Mouse (Mus musculus): ENCODE data around the gene Rnf183.

Rnf183 gene

DNA sequence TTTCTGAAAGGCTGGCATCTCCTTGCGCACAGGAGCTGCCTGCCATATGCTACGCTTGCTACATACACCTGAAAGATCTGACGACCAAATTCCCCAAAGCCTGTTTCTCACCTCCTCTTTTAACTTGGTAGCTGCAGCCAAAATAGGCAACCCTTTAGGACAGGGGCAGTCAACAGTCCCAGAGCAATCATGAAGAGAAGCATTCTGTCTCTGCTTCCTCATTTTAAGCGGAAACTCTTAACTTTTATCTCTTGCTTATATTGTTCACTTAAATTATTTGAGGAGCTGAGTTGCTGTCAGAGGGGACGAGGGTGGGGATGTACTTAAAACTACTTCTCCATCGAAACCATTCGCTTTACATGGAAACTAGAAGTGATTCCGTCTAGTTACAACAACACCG, 5.4 kb downstream of the Rnf183 start:
- DNase-seq = no peak

- DNase-seq = no peak
These were observed 6.9 kb downstream of the Rnf183 start for GRCm38 (mm10) chr4:62427978-62428758.

DNA sequence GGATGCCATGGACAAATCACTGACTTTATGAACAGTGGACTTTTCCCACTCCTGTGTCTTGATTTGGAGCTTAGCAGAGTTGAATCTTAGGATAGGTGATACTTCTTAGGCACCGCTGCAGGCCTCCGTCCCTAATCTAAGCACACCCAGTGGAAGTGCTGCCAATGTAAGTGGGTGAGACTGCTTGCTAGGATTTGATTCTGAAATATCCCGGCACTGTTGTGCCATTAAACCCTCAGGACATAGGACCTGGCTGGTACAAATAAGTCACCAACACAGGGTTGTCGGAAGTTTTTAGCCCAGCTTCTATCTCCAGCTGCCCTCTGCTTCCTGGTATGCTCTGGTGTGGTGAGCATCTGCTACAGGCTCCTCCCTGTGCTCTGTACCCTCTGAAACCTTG, 9.2 kb downstream of the Rnf183 start:
- DNase-seq = no peak

- no peak for DNase-seq
These were observed 16.0 kb downstream of the Rnf183 start for GRCm38 (mm10) chr4:62419091-62419490.

GRCm38 (mm10) chr4:62418448-62418847, 16.6 kb downstream of the Rnf183 start:
- no peak for DNase-seq

- DNase-seq = no peak
These were observed 23.4 kb downstream of the Rnf183 start for GRCm38 (mm10) chr4:62411606-62412005.

GRCm38 (mm10) chr4:62410325-62410724, 24.7 kb downstream of the Rnf183 start:
- peak; percentile 62 for DNase-seq

DNA sequence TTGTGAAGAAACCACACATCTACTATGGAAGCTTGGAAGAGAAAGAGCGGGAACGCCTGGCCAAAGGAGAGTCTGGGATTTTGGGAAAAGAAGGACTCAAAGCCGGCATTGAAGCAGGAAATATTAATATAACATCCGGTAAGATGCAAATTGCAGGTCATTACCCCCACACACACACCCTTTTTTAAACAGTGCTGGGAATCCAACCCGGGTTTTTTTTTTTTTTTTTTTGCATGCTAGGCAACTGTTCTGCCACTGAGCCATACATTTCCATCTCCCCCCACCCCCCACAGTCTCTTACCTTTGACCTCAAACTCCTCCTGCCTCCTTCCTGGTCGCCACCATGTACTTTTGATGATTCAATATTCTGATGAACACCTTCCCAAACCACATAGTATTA, 25.4 kb downstream of the Rnf183 start:
- no peak for DNase-seq

- DNase-seq = peak; percentile 100
These were observed 26.3 kb downstream of the Rnf183 start, which contains the start of the genes Cdc26 and Prpf4 for GRCm38 (mm10) chr4:62408601-62409282. TSS of gene Cdc26 (minus strand) at chr4:62408642. TSS of gene Prpf4 (plus strand) at chr4:62408797.

GRCm38 (mm10) chr4:62407730-62408582, 27.1 kb downstream of the Rnf183 start:
- peak; percentile 94 for DNase-seq

DNA sequence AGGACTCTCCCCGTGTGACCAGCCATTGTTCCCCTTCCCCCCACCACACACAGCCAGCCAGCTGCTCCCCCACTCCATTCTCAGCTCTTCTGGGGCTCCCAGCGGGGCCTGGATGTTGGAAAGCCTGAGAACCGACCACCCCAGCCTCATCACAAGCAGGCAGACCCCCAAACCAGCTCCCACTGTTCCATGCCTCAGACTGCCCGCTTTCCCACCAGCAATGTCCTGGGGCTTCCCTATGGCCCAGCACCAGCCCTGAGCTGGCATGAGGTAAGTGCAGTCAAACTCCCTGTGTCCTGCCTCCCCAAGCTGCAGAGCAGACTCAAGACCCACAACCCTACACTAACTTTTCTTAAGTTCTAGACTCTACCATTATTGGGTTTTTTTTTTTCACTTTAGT, 28.9 kb downstream of the Rnf183 start:
- peak; percentile 91 for DNase-seq

GRCm38 (mm10) chr4:62398956-62399355, 36.1 kb downstream of the Rnf183 start:
- peak; percentile 88 for DNase-seq

GRCm38 (mm10) chr4:62397616-62398365, 37.3 kb downstream of the Rnf183 start:
- no peak for DNase-seq

- no peak for DNase-seq
These were observed 39.2 kb downstream of the Rnf183 start for GRCm38 (mm10) chr4:62395806-62396205.

DNA sequence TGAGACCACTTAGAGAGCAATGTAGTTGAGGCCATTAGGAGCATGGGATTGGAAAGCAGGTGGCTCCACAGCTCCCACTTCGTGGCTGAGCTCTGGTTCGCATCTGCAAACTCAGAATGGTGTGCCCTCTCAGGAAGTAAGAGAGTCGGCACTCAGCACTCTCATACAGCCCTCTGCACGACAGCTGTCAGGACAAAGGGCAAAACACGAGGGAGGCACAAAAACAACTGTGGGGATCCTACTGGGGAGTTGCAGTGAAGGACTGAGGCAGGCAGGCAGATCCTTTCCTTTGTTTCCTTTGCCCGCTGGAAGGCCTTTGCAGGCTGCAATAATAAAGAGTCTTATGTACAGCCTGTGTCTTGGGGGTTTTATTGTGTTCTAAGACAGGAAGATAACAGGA, 41.6 kb downstream of the Rnf183 start:
- no peak for DNase-seq

GRCm38 (mm10) chr4:62391892-62392291, 43.2 kb downstream of the Rnf183 start:
- DNase-seq = no peak

DNA sequence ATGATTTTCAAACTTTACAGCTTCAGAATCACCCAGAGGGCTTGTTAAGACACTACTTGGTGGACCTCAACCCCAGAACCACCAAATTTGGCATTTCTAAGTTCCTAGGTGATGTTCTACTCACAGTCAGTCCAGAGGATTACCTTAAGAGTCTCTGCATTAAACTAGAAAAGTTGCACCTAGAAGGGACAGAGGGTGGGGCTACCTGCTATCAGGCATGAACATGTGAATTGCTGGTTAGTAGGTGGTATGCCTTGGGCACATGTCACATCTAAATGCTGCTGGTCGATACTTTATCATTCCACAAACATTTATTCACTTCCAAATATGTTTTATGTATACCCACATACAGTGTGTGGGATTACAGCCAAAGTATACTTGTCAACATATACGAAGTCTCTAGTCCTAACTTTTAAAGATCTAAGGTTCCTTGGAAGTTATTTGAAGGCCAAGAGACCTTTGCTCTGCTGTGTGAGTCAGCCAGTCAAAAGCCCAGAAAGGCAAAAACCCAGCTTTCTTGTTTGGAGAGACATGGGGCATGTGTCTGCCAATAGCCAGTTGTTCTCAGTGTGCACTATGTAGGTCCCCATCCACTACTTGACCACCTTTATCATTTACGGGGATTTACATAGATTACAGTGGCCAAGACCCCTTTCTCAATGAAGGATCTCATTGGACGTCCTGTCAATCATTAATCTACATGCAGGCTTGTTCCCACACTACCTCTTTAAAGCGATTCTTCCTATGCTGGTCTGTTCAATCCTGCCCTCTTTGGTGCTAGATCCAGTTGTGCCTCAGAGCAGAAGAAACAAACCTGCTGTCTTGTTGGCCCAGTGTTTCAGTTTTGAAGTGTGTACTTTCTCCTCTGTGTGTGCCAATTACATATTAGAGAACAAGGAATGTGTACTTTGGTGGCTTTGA, 45.2 kb downstream of the Rnf183 start:
- no peak for DNase-seq

- no peak for DNase-seq
These were observed 49.6 kb downstream of the Rnf183 start for GRCm38 (mm10) chr4:62385439-62385838.

- DNase-seq = no peak
These were observed 50.9 kb downstream of the Rnf183 start for GRCm38 (mm10) chr4:62384159-62384558.

DNA sequence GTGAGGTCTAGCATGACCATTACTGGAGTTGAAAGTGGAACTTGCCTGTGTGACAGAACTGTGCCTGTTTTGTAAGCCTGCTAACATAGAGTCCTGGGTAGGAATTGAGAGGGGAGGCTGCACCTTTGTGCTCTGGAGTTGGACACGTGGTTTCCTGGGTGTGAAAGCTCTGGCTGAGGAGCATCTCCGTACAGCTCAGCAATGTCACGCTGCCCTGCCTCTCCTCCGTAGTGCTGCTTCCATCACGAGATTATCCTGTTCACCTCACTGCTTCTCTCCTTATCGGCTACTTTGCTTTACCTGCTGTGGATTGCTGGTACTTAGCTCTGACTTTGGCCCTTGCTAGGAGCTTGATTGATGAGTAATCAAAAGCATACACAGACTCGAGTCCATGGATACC, 51.3 kb downstream of the Rnf183 start:
- no peak for DNase-seq

GRCm38 (mm10) chr4:62383207-62383606, 51.8 kb downstream of the Rnf183 start:
- no peak for DNase-seq
